Mouse (Mus musculus): Measurements from ENCODE around the gene Gps2. TPM values are rescaled to one million over a fixed set of nuclear protein-coding genes. Genes with fewer than 3 reads are reported as not detected.

Gene Gps2
- total and polyA plus RNA-seq, 3 experiments: 78.0 to 113 TPM; not detected in 1

- H3K9me3 ChIP-seq (replicated peaks; ENCODE audit: insufficient read depth, low read length): no peaks in the 10 kb centered on the region
- H3K36me3 ChIP-seq (ENCODE audit: control insufficient read depth in 1 of 2, insufficient read depth in 2 of 2, low read length in 2 of 2): peaks cover 22 to 57% of the 10 kb centered on the region in 2 experiments
- peak overlapping the region in 1 of 2 experiments; percentile 73; a peak in 2 of 4 replicates for H3K4me3 ChIP-seq (ENCODE audit: control insufficient read depth in 1 of 2, insufficient read depth in 1 of 2, low read depth in 2 of 2, low read length in 2 of 2)
- H3K9ac ChIP-seq (ENCODE audit: control insufficient read depth, low read depth, low read length, poor library complexity, severe bottlenecking): peak overlapping the region; percentile 83
- no peak for DNase-seq (ENCODE audit: low read depth, low spot score)
- H3K79me2 ChIP-seq (ENCODE audit: control insufficient read depth, insufficient read depth, low read length, poor library complexity): peaks cover 61% of the 10 kb centered on the region
- H3K27ac ChIP-seq (ENCODE audit: control insufficient read depth, low read depth, low read length): peak overlapping the region; percentile 50
- TF ChIP-seq TCF12 (IDR thresholded peaks at IDR 0.05; ENCODE audit: low read depth, low read length) (no peak), GATA1 (IDR thresholded peaks at IDR 0.05; ENCODE audit: low read depth, low read length) (no peak), POLR2A (IDR thresholded peaks at IDR 0.05; ENCODE audit: control insufficient read depth in 1 of 2, insufficient read depth in 1 of 2, low read depth in 1 of 2, low read length in 2 of 2, poor library complexity in 1 of 2) (no peak; a peak in 1 of 4 replicates), MAX (IDR thresholded peaks at IDR 0.05; ENCODE audit: low read length) (no peak), POLR2AphosphoS2 (IDR thresholded peaks at IDR 0.05; ENCODE audit: low read length) (peak; percentile 40; the same call in 1 of the 2 replicates), MEF2A (IDR thresholded peaks at IDR 0.05; ENCODE audit: extremely low read depth, insufficient replicate concordance, low read depth, low read length, poor library complexity, severe bottlenecking) (no peak), NRF1 (IDR thresholded peaks at IDR 0.05; ENCODE audit: insufficient read depth, low read depth, low read length, poor library complexity, severe bottlenecking) (no peak), RCOR1 (IDR thresholded peaks at IDR 0.05; ENCODE audit: low read depth, low read length) (no peak), ELF1 (IDR thresholded peaks at IDR 0.05; ENCODE audit: low read depth, low read length) (no peak), ZMIZ1 (IDR thresholded peaks at IDR 0.05; ENCODE audit: low read depth, low read length) (no peak), TBP (IDR thresholded peaks at IDR 0.05; ENCODE audit: low read depth, low read length) (no peak), ETS1 (IDR thresholded peaks at IDR 0.05; ENCODE audit: low read depth, low read length) (no peak), GABPA (IDR thresholded peaks at IDR 0.05; ENCODE audit: low read depth, low read length) (no peak), KAT2A (conservative IDR thresholded peaks at IDR 0.05; ENCODE audit: low read depth, low read length) (no peak), MXI1 (IDR thresholded peaks at IDR 0.05; ENCODE audit: low read depth, low read length) (no peak), CTCF (IDR thresholded peaks at IDR 0.05 in 2 of 3, conservative IDR thresholded peaks at IDR 0.05 in 1 of 3; ENCODE audit: control insufficient read depth in 1 of 3, insufficient read depth in 1 of 3, low read depth in 2 of 3, low read length in 3 of 3, poor library complexity in 1 of 3, severe bottlenecking in 1 of 3) (no peak), EP300 (IDR thresholded peaks at IDR 0.05; ENCODE audit: low read depth in 1 of 2, low read length in 2 of 2) (no peak), USF1 (IDR thresholded peaks at IDR 0.05; ENCODE audit: low read depth, low read length) (no peak), CHD1 (IDR thresholded peaks at IDR 0.05; ENCODE audit: low read depth, low read length) (0 out of 2 replicates have a peak, but pooled peaks have one; percentile 84), JUND (IDR thresholded peaks at IDR 0.05; ENCODE audit: low read depth, low read length) (no peak), SIN3A (IDR thresholded peaks at IDR 0.05; ENCODE audit: low read length) (peak; percentile 46; the same call in 1 of the 2 replicates)
- H3K27me3 ChIP-seq (ENCODE audit: control insufficient read depth in 1 of 2, insufficient read depth in 2 of 2, low read length in 2 of 2): no peaks in the 10 kb centered on the region
- H3K4me1 ChIP-seq (ENCODE audit: control insufficient read depth in 1 of 2, insufficient read depth in 2 of 2, low read length in 2 of 2): peaks cover 10 to 52% of the 10 kb centered on the region in 2 experiments
Observed at GRCm38 (mm10) chr11:69918118-69918517, 4.4 kb downstream of the Gps2 start.

GRCm38 (mm10) chr11:69919053-69919452 lies 5.4 kb downstream of the Gps2 start:
- H3K9me3 ChIP-seq (replicated peaks; ENCODE audit: insufficient read depth, low read length): no peaks in the 10 kb centered on the region
- DNase-seq (ENCODE audit: low read depth, low spot score): no peak
- peaks cover 60% of the 10 kb centered on the region for H3K79me2 ChIP-seq (ENCODE audit: control insufficient read depth, insufficient read depth, low read length, poor library complexity)
- H3K9ac ChIP-seq (ENCODE audit: control insufficient read depth, low read depth, low read length, poor library complexity, severe bottlenecking): peak overlapping the region; percentile 83
- H3K4me3 ChIP-seq (ENCODE audit: control insufficient read depth in 1 of 2, insufficient read depth in 1 of 2, low read depth in 2 of 2, low read length in 2 of 2): peak overlapping the region; percentile 73 to 96
- peaks cover 13 to 48% of the 10 kb centered on the region in 2 experiments for H3K4me1 ChIP-seq (ENCODE audit: control insufficient read depth in 1 of 2, insufficient read depth in 2 of 2, low read length in 2 of 2)
- TF ChIP-seq NELFE (IDR thresholded peaks at IDR 0.05; ENCODE audit: low read depth, low read length): no peak
- no peak for TF ChIP-seq SIN3A (IDR thresholded peaks at IDR 0.05; ENCODE audit: low read length)
- no peak for TF ChIP-seq POLR2A (IDR thresholded peaks at IDR 0.05; ENCODE audit: control insufficient read depth in 1 of 2, insufficient read depth in 1 of 2, low read depth in 1 of 2, low read length in 2 of 2, poor library complexity in 1 of 2)
- TF ChIP-seq MXI1 (IDR thresholded peaks at IDR 0.05; ENCODE audit: low read depth, low read length): no peak
- TF ChIP-seq ETS1 (IDR thresholded peaks at IDR 0.05; ENCODE audit: low read depth, low read length): no peak
- TF ChIP-seq RAD21 (IDR thresholded peaks at IDR 0.05; ENCODE audit: low read depth, low read length): no peak
- TF ChIP-seq MEF2A (IDR thresholded peaks at IDR 0.05; ENCODE audit: extremely low read depth, insufficient replicate concordance, low read depth, low read length, poor library complexity, severe bottlenecking): no peak
- no peak for TF ChIP-seq CHD1 (IDR thresholded peaks at IDR 0.05; ENCODE audit: low read depth, low read length)
- no peak for TF ChIP-seq MYC (IDR thresholded peaks at IDR 0.05; ENCODE audit: low read depth, low read length)
- H3K27ac ChIP-seq (ENCODE audit: control insufficient read depth, low read depth, low read length): peak overlapping the region; percentile 15
- H3K27me3 ChIP-seq (ENCODE audit: control insufficient read depth in 1 of 2, insufficient read depth in 2 of 2, low read length in 2 of 2): no peaks in the 10 kb centered on the region
- peaks cover 22 to 62% of the 10 kb centered on the region in 2 experiments for H3K36me3 ChIP-seq (ENCODE audit: control insufficient read depth in 1 of 2, insufficient read depth in 2 of 2, low read length in 2 of 2)

Measured in MEL (cell line).